Mouse (Mus musculus) thymus, postnatal 14 days (tissue): ENCODE data around the gene St3gal3.

Source experiments
- DNase-seq: peaks from one replicate; pipeline ENCODE4 v3.0.0; 2021

St3gal3 gene

GRCm38 (mm10) chr4:117918261-117918660 is 216.5 kb downstream of the St3gal3 start:
- no peak for DNase-seq

GRCm38 (mm10) chr4:117917847-117918246 is 216.9 kb downstream of the St3gal3 start:
- no peak for DNase-seq

GRCm38 (mm10) chr4:117917402-117917801 is 217.3 kb downstream of the St3gal3 start:
- DNase-seq: no peak

- DNase-seq: no peak
Observed at GRCm38 (mm10) chr4:117916386-117916785, 218.3 kb downstream of the St3gal3 start.

GRCm38 (mm10) chr4:117915489-117916105 is 219.1 kb downstream of the St3gal3 start:
- peak; percentile 39 for DNase-seq

- peak; percentile 95 for DNase-seq
Observed at GRCm38 (mm10) chr4:117914591-117915442, 219.9 kb downstream of the St3gal3 start, which contains the start of gene Ipo13. Gene Ipo13, minus strand, starts transcription at chr4:117914999.

GRCm38 (mm10) chr4:117914031-117914430 is 220.7 kb downstream of the St3gal3 start:
- no peak for DNase-seq

- no peak for DNase-seq
Observed at GRCm38 (mm10) chr4:117913421-117913820, 221.3 kb downstream of the St3gal3 start.

GRCm38 (mm10) chr4:117912685-117913273 is 221.9 kb downstream of the St3gal3 start:
- DNase-seq: no peak

- DNase-seq: no peak
Observed at GRCm38 (mm10) chr4:117912131-117912561, 222.6 kb downstream of the St3gal3 start.

- no peak for DNase-seq
Observed at GRCm38 (mm10) chr4:117908834-117909453, 225.8 kb downstream of the St3gal3 start.

GRCm38 (mm10) chr4:117906196-117906595 is 228.5 kb downstream of the St3gal3 start:
- DNase-seq: no peak

GRCm38 (mm10) chr4:117904761-117905160 is 230.0 kb downstream of the St3gal3 start:
- DNase-seq: no peak

- no peak for DNase-seq
Observed at GRCm38 (mm10) chr4:117904094-117904493, 230.6 kb downstream of the St3gal3 start.

GRCm38 (mm10) chr4:117898111-117898510 is 236.6 kb downstream of the St3gal3 start:
- no peak for DNase-seq

GRCm38 (mm10) chr4:117896031-117896430 is 238.7 kb downstream of the St3gal3 start:
- DNase-seq: no peak

- no peak for DNase-seq
Observed at GRCm38 (mm10) chr4:117895339-117895738, 239.4 kb downstream of the St3gal3 start.

- DNase-seq: no peak
Observed at GRCm38 (mm10) chr4:117894601-117895000, 240.1 kb downstream of the St3gal3 start.

- peak; percentile 73 for DNase-seq
Observed at GRCm38 (mm10) chr4:117893376-117893775, 241.3 kb downstream of the St3gal3 start.

- peak; percentile 82 for DNase-seq
Observed at GRCm38 (mm10) chr4:117891738-117892161, 243.0 kb downstream of the St3gal3 start, which contains the start of gene Dph2. Gene Dph2, minus strand, starts transcription at chr4:117892032.

GRCm38 (mm10) chr4:117890750-117891149 is 244.0 kb downstream of the St3gal3 start:
- DNase-seq: no peak

GRCm38 (mm10) chr4:117890031-117890430 is 244.7 kb downstream of the St3gal3 start:
- DNase-seq: no peak

GRCm38 (mm10) chr4:117889471-117889870 is 245.2 kb downstream of the St3gal3 start:
- no peak for DNase-seq
